Mouse (Mus musculus): ENCODE measurements around the gene Spef1.

Gene Spef1

GRCm38 (mm10) chr2:131174700-131175099 is 12.4 kb downstream of the Spef1 start:
- in situ Hi-C loops (cut with MboI, MseI), result no loop called here

DNA sequence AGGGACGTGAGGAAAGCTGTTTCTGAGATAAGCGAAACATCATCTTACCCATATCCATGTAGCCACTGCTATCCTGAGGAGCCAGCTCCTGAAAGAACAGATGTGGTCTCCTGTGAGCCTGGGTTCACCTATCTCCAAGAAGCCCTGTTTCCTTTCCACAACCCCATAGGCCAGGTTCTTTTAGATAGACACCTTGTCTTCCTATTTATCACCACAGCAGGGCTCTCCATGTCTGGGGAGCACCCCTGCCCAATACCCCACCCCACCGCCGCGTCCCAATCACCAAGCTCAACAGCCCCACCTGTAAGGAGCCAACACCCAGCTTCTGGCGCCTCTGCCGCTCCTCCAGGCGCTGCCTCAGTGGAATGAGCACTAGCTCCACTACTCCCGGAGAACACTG is 14.8 kb downstream of the Spef1 start:
- in situ Hi-C loops (cut with MboI, MseI), result no loop called here

DNA sequence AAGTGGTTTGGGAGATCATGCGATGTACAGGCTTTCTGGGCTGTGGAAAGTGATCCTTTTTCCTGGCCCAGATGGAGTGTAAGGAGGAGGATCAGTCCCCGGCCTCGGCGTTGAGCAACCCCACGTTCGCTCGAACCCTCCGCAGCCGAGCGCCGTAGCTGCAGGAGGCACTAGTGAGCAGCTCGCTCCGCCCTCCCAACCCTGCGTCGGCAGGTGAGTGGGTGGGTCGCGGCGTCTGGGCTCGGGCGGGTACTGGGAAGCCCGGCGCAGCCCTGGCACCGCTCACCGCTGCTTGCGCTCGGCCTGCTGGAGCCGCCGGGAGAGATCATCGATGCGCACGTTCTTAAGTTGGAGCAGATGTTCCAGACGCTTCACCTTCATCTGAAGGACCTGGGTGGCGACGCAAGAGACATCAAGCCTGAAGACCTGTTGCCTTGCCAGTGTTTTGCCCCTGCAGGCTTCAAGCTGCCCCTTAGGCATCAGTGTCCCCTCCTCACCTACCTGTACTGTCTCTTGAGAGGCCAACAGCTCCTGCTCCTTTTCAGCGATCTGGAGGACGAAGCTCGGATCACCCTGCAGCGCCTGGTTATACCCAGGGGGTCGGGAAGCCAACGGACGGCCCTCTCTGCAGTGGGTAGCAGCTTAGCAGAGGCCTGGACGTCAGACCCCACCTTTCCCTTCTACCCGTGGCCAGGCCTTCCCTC is 15.5 kb downstream of the Spef1 start:
- in situ Hi-C loops (cut with MboI, MseI), result no loop called here

DNA sequence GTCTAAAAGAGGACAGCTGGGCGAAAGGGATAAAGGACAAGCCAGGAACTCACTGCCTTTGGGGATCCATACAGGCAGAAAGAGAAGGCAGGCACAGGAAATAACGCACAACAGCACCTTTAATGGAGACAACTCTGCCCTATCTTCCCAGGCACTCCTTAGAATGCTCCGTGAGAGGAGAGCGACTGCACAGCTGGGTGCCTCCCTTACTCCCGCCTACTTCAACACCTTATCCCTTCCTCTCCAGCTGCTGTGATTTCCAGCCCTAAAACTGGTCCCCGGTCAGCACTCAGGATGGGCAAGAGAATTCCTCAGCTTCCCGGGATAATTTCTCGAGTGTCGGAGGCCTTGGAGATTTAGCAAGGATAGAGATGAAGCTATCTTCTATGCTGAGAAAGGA is 16.1 kb downstream of the Spef1 start:
- in situ Hi-C loops (cut with MboI, MseI), result no loop called here

- in situ Hi-C loops (cut with MboI, MseI), result no loop called here
These were observed 18.2 kb downstream of the Spef1 start for GRCm38 (mm10) chr2:131168914-131169313.

GRCm38 (mm10) chr2:131167984-131168383 is 19.1 kb downstream of the Spef1 start:
- in situ Hi-C loops (cut with MboI, MseI), result no loop called here

DNA sequence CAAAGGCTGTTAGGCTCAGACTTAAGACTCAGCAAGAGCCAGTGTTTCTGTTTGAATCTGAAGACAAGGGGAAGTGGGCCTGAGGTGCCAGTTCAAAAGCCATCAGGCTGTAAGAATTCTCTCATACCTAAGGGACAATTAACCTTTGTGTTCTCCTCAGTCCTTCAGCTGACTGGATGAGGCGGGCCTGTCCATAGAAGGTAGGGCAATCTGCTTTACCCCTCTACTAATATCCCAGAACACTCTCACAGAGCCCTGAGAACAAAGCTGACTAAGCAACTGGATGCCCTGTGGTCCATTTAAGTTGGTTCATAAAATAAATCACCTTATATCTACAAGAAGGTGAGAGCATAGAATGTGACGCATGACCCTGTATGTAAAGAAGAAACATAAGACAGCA is 20.9 kb downstream of the Spef1 start:
- in situ Hi-C loops (cut with MboI, MseI), result no loop called here

DNA sequence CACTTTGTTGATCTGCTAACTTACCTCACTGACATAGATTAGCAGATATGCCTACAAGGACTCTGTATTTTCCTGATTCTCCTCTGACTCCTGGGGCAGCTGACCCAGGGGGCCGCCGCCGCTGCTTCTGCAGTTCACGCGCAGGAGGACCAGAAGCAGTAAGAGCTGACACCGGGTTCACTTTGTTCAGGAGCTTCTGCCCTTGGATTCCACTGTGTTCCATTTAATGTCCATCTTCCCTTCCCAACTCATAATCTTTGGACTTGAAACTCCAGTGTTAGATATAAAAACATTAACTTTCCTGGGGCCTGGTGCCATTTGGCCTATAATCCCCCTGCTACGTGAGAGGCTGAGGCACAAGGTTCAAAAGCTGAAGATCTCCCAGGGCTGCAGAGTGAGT is 23.2 kb downstream of the Spef1 start:
- in situ Hi-C loops (cut with MboI, MseI), result no loop called here

- in situ Hi-C loops (cut with MboI, MseI), result no loop called here
These were observed 26.4 kb downstream of the Spef1 start for GRCm38 (mm10) chr2:131160671-131161111.

DNA sequence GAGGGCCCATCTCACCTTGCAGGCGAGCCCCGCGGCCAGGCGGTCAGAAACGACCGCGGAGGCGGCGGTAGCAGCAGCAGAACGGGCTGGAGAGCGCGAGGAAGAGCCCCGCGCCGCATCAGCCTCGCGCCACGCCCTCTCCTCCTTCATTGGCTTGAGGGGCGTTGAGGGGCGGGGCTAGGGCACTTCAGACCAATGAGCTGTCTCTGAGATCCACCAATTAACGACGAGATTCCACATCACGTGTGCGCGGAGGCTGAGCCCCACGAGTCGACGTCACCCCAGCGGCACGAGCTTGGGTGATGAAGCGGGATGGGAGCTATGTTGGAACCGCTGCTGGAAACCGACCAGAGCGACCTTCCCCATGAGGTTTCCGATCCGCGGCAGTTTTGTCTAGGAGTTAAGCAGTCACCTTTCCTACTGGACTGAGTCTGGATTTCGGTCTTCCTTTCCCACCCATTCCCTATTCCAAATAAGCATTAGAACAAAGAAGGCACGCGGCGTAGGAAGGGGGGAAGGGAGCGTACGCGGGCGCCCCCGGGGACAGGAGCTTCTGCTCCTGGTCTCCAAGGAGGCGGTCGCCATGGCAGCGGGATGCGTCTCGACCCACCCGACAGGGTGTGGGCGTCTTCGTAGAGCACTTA is 27.0 kb downstream of the Spef1 start, which contains the start of gene 1700037H04Rik:
Gene 1700037H04Rik, minus strand, starts transcription at position 144 of the 644 bp plus-strand sequence.
- in situ Hi-C loops (cut with MboI, MseI), result no loop called here

GRCm38 (mm10) chr2:131159491-131159910 is 27.6 kb downstream of the Spef1 start:
- in situ Hi-C loops (cut with MboI, MseI), result no loop called here

- in situ Hi-C loops (cut with MboI, MseI), result no loop called here
These were observed 30.1 kb downstream of the Spef1 start for GRCm38 (mm10) chr2:131156987-131157386.

DNA sequence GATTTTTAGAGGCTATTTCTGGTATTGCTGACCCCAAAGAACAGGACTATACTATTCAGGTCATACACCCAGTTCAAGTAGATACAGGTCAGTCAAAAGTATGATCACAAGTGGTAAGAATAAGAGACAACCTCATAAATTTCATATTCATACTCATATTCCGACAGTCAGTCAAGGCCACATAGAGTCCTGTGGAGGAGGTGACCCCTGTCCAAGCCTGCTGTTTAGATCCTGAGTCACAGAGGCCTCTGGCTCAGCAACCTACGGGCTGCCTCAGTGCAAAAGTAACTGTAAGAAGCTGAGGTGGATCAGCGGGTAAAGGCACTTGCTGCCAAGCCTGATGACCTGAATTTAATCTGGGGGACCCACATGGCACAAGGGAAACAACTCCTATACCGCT is 33.0 kb downstream of the Spef1 start:
- in situ Hi-C loops (cut with MboI, MseI), result no loop called here

- in situ Hi-C loops (cut with MboI, MseI), result no loop called here
These were observed 34.8 kb downstream of the Spef1 start for GRCm38 (mm10) chr2:131152166-131152730.

DNA sequence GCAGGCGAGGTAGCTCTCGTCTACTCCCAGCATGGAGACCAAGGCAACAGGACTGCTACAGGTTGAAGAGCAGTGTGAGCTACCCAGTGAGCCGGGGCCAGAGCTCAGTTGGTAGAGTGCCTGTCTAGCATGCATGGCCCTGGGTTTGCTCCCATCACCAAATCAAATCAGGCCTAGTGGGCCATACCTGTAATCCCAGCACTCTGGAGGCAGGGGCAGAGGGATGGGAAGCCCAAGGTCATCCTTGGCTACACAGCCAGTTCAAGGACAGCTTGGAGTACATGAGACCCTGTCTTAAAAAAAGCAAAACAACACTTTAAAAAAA is 37.9 kb downstream of the Spef1 start:
- in situ Hi-C loops (cut with MboI, MseI), result no loop called here

GRCm38 (mm10) chr2:131148353-131149253 is 38.5 kb downstream of the Spef1 start:
- in situ Hi-C loops (cut with MboI, MseI), result no loop called here

- in situ Hi-C loops (cut with MboI, MseI), result no loop called here
These were observed 40.1 kb downstream of the Spef1 start for GRCm38 (mm10) chr2:131147043-131147365.

GRCm38 (mm10) chr2:131146193-131147042 is 40.7 kb downstream of the Spef1 start:
- in situ Hi-C loops (cut with MboI, MseI), result no loop called here

- in situ Hi-C loops (cut with MboI, MseI), result no loop called here
These were observed 41.5 kb downstream of the Spef1 start for GRCm38 (mm10) chr2:131145536-131145935.

- in situ Hi-C loops (cut with MboI, MseI), result no loop called here
These were observed 42.0 kb downstream of the Spef1 start for GRCm38 (mm10) chr2:131145121-131145520.
